Mouse (Mus musculus) heart, postnatal 10 days (tissue): ENCODE data around the gene Gmppb. TPM values are rescaled to one million over a fixed set of nuclear protein-coding genes. Genes with fewer than 3 reads are reported as not detected.

Experiments
- DNase-seq, 2 experiments: peaks; one replicate each; pipeline ENCODE4 v3.0.0; 2021
- intact Hi-C: fragments of 180-260 bp; cut with DNase I; formaldehyde crosslinking; loops from one replicate; pipeline ENCODE4 v1.15.1; 2025
- total RNA-seq, 2 experiments: library from RNA; stranded (reverse); gene quantifications; 2 replicates each; pipeline ENCODE4 v1.2.3; 2021

Gmppb gene
- total RNA-seq, 2 experiments from 2014 or later = 10.7 to 14.7 TPM

DNA sequence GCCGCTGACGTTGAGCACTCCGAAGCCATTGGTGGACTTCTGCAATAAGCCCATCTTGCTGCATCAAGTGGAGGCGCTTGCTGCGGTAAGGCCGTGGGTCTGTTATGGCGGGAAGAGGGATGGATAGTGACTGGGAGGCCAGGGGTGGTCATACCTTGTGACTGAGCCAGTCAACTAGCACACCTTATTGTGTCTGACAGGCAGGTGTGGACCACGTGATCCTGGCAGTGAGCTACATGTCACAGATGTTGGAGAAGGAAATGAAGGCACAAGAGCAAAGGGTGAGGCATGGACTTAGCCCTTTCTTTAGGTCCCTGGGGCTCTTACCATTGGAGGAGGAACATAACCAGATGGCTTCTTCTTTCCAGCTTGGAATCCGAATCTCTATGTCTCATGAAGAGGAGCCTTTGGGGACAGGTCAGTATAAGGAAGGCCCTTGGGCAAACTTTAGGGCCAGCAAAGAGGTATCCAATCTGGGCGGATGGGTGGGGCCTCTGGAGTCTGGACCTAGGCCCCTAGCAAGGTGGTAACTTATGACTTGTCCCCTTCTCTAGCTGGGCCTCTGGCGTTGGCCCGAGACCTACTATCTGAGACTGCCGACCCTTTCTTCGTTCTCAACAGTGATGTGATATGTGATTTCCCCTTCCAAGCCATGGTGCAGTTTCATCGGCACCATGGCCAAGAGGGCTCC is 664 bp downstream of the Gmppb start:
- DNase-seq = no peak
- intact Hi-C loops = loop anchor here (1.0 to 5.0 kb wide), 2 partner anchors 62 to 85 kb away; partner anchors contain the start of gene Inka1

DNA sequence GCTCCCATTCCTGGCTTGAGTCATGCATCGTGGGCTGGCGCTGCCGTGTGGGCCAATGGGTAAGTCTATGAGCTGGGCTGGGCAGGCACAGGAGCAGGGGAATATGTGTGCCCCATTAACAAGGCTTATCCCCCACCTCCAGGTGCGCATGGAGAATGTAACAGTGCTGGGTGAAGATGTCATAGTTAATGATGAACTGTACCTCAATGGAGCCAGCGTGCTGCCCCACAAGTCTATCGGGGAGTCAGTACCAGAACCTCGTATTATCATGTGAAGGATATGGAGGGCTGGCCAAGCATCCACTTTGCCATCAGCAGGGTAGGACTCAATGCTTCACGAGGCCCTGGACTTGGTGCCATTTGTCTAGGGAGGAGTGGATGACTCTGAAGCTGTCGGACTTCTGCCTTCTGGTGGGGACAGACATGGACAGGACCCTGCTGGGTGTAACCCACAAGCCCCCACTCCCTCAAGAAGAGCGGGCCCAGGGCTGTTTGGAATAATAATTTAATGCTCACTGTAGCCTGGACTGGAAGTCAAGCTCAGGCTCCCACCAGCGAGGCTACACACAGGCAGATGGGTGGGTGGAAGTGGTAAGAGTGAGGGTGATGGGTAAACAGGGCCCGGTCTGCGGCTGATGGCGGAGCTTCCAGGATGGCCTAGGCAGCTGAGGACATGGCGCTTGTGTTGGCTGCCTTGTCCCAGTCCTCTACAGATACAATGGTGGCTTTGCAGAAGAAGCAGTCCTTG is 2.3 kb downstream of the Gmppb start:
- no peak for DNase-seq
- intact Hi-C loops = loop anchor here (5.0 kb wide), 1 partner anchor 64 kb away; the partner anchor contains the start of gene Inka1

DNA sequence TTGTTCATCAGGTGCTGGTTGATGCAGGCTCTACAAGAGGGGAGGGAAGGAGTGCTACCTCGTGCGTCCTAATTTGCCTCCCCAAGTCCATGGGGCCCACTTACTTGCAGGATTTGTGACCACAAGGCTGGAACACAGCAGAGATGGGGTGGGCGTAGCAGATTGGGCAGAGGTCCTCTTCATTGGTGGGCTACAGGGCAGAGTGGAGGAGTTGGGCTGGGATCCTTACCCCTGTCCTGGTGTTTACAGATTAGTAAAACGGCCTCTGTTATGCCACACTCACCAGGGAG is 2.8 kb downstream of the Gmppb start:
- DNase-seq = no peak
- intact Hi-C loops = loop anchor here (2.0 to 5.0 kb wide), 2 partner anchors 65 to 147 kb away; partner anchors contain the start of gene Inka1

- no peak for DNase-seq
- intact Hi-C loops = loop anchor here (2.0 to 5.0 kb wide), 2 partner anchors 65 to 148 kb away; partner anchors contain the start of gene Inka1
These were observed 3.4 kb downstream of the Gmppb start for GRCm38 (mm10) chr9:108052411-108052810.

DNA sequence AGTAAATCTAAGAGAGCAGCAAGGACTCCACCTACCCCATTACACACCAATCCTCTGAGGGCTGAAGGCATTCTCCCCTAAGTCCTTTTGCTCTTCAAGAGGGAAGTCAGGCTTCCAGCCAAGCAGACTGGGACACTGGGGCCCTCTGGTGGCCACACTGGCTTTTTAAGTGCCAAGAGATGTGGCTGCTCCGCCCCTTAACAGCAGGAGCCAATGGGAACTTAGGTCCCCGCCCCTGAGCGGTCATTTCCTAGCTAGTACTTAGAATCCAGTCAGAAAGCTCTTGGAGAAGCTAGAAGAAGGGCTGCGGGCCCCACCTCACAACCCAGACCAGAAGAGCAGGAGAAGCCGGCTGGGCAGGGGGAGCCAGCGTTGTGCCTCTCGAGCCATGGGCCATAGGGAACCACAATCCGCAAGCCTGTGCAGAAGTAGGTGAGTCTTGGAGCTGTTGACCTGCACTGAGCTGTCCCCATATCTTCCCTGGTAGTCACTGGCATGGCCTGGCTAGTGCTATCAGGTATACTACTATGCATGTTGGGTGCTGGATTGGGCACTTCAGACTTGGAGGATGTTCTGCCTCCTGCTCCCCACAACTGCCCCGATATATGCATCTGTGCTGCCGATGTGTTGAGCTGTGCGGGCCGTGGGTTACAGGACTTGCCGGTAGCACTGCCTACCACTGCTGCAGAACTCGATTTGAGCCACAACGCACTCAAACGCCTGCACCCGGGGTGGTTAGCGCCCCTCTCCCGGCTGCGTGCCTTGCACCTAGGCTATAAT is 4.0 kb downstream of the Gmppb start, which contains the start of gene Amigo3:
Gene Amigo3, plus strand, starts transcription at position 275 of the 780 bp plus-strand sequence.
- intact Hi-C loops = loop anchor here (2.0 to 5.0 kb wide), 2 partner anchors 66 to 148 kb away; partner anchors contain the start of gene Inka1
- DNase-seq = peak; percentile 99

DNA sequence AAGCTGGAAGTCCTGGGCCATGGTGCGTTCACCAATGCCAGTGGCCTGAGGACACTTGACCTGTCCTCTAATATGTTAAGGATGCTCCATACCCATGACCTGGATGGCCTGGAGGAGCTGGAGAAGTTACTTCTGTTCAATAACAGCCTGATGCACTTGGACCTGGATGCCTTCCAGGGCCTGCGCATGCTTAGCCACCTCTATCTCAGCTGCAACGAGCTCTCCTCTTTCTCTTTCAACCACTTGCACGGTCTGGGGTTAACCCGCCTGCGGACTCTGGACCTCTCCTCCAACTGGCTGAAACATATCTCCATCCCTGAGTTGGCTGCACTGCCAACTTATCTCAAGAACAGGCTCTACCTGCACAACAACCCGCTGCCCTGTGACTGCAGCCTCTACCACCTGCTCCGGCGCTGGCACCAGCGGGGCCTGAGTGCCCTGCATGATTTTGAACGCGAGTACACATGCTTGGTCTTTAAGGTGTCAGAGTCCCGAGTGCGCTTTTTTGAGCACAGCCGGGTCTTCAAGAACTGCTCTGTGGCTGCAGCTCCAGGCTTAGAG is 4.7 kb downstream of the Gmppb start:
- intact Hi-C loops = loop anchor here (2.0 to 5.0 kb wide), 2 partner anchors 66 to 149 kb away; partner anchors contain the start of gene Inka1
- no peak for DNase-seq

DNA sequence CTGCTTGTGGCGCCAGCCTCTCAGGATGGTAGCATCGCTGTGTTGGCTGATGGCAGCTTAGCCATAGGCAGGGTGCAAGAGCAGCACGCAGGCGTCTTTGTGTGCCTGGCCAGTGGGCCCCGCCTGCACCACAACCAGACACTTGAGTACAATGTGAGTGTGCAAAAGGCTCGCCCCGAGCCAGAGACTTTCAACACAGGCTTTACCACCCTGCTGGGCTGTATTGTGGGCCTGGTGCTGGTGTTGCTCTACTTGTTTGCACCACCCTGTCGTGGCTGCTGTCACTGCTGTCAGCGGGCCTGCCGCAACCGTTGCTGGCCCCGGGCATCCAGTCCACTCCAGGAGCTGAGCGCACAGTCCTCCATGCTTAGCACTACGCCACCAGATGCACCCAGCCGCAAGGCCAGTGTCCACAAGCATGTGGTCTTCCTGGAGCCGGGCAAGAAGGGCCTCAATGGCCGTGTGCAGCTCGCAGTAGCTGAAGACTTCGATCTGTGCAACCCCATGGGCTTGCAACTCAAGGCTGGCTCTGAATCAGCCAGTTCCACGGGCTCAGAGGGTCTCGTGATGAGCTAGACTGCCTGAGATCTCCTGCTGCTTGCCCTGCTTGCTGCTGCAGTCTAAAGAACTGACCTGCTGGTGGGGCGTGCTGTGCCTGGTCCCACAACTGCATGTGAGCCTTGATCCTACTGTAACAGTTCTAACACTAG is 5.4 kb downstream of the Gmppb start:
- intact Hi-C loops = loop anchor here (5.0 kb wide), 1 partner anchor 67 kb away; the partner anchor contains the start of gene Inka1
- DNase-seq = no peak

DNA sequence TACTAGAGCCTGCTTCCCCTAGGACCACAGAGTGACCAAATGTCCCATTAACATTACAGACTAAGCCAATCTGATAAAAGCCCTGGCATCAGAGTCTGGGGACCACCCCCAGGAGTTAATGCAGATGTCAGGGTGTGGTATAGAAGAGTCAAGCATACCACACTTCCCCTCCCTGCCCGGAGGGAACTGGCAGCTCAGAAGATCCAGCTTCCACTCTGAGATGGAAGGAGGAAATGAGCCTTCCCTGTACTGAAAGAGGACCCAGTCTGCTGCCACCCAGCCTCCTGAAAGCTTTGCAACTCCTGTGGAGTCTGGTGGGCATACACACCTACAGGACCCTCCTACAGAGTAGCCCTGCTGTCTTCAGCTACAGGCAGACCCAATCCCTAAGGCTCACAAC is 6.0 kb downstream of the Gmppb start:
- intact Hi-C loops = no loop called here

GRCm38 (mm10) chr9:108055661-108056237 is 6.7 kb downstream of the Gmppb start:
- DNase-seq = no peak

More for the DNA sequence above, 6.0 kb downstream of the Gmppb start:
- DNase-seq = no peak

GRCm38 (mm10) chr9:108056361-108057261 is 7.6 kb downstream of the Gmppb start:
- no peak for DNase-seq
- intact Hi-C loops = no loop called here

More at GRCm38 (mm10) chr9:108055661-108056237, 6.7 kb downstream of the Gmppb start:
- intact Hi-C loops = no loop called here

GRCm38 (mm10) chr9:108057262-108057562 is 8.2 kb downstream of the Gmppb start:
- peak; percentile 71 to 76 for DNase-seq
- intact Hi-C loops = no loop called here

DNA sequence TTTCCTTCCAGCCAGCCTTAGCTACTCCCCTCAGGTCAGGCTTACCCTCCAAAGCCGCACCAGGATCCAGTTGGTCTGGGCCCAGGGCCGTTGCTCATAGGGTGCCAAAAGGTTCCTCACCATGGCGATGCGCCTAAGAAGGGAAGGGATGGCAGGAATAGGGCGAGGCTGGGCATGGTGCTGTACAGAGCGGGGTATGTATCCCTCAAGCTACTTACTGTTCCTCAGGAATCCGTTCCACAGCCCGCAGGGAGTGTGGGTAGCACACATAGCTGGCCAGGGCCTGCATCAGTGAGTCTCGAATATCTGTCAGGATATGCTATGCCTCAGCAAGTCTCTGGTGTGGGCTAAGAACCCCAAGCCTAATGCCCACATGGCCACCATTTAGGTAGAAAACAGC is 9.2 kb downstream of the Gmppb start:
- DNase-seq = no peak
- intact Hi-C loops = no loop called here

DNA sequence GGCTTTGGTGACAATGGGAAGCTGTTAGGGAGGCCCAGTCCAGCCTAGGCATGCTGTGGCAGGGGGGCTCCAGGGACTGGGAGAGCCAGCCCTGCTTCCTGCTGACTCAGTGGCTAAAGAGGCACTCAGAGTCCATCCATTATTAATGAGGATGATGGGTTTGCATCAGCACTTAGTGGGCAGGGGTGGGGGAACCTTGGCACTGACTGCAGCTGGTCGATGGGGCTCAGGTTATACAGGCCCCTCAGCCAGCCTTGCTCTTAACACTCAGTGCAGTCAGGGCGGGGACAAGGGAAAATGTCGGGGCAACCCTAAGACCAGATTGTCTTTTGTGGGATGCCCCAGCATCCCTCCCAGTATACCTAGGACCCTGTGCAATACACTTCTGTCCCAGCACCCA is 13.1 kb downstream of the Gmppb start:
- intact Hi-C loops = no loop called here
- DNase-seq = no peak

- DNase-seq = no peak
- intact Hi-C loops = no loop called here
These were observed 14.3 kb downstream of the Gmppb start for GRCm38 (mm10) chr9:108063361-108063760.

GRCm38 (mm10) chr9:108065491-108066011 is 16.5 kb downstream of the Gmppb start:
- intact Hi-C loops = loop anchor here (1.0 kb wide), 1 partner anchor 102 kb away; no protein-coding TSS in a partner anchor
- DNase-seq = peak; percentile 74 to 79

DNA sequence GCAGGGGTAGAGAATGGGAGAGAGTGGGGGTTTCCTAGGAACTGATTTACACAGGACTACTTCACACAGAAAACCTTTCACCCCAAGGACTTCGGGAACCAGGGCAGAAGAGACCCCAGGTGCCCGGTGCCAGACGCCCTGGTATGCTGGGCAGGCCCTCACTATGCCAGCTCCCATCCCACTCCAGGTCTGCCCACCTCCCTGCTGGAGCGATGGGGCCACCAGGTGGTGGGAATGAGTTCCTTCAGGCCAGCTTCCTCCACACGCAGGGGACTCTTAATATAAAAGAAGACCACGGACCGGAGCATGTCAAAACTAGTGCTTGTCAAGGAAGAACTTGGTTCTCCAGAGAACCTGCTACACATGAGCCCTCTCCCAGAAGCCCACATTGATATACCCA is 18.2 kb downstream of the Gmppb start:
- intact Hi-C loops = no loop called here
- no peak for DNase-seq

GRCm38 (mm10) chr9:108067900-108068299 is 18.9 kb downstream of the Gmppb start:
- intact Hi-C loops = loop anchor here (1.0 kb wide), 1 partner anchor 164 kb away; no protein-coding TSS in a partner anchor
- peak; percentile 91 to 95 for DNase-seq

DNA sequence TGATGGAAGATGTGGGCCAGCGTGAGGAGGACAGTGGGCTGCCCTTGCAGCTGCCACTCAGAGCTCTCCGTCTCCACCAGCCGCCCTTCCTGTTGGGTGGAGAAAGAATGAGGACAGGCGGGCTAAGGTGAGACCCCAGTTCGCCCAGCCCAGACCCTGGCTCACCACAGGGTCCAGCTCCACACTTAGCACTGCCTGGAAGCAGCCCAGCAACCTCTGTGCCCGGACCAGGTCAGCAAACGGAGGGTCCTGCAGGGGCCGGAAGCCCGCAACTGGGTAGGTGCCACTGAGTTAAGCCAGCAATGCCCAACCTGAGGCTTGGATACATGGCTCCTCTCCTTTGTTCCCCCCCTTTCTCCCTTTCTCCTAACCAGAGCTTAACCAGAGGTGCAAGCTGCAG is 20.0 kb downstream of the Gmppb start:
- intact Hi-C loops = no loop called here
- no peak for DNase-seq
